Mouse (Mus musculus): ENCODE results near the gene Rhno1. TPM values are rescaled to one million over a fixed set of nuclear protein-coding genes. Genes with fewer than 3 reads are reported as not detected.
A peak's percentile ranks its signal among the peaks of the same experiment; 100 is the strongest.

Gene Rhno1
- 53.4 and 54.9 TPM in 2 replicates for polyA plus RNA-seq (2015; fragmentation: Nextera tagmentation; extraction: Ambion mirVana)

GRCm38 (mm10) chr6:128362381-128363006 lies at the start of gene Rhno1, which contains the start of gene Foxm1:
Gene Rhno1, minus strand, starts transcription at chr6:128362911.
Gene Foxm1, plus strand, starts transcription at chr6:128362967.
- no peaks in the 10 kb centered on the region for H3K9me3 ChIP-seq (replicated peaks)
- H3K36me3 ChIP-seq (replicated peaks) = peaks cover 50% of the 10 kb centered on the region
- no peaks in the 10 kb centered on the region for H3K27me3 ChIP-seq
- peak within 1 kb of the TSS; percentile 95 for H3K27ac ChIP-seq (replicated peaks)
- H3K4me2 ChIP-seq = peak within 1 kb of the TSS; percentile 80
- under 1% methylated on average over 75 of the region's 76 CpGs for WGBS (ENCODE audit: insufficient replicate concordance)
- ATAC-seq (ENCODE audit: insufficient read depth) = peak; percentile 91
- H3K4me3 ChIP-seq (replicated peaks) = peak within 1 kb of the TSS; percentile 100
- peak within 1 kb of the TSS; percentile 97 for H3K9ac ChIP-seq
- peaks cover 54% of the 10 kb centered on the region for H3K4me1 ChIP-seq (replicated peaks)

GRCm38 (mm10) chr6:128411115-128411514 lies 48.4 kb upstream of the Rhno1 start:
- Histone ChIP-seq H3K9ac (no peak overlapping the region), H3K36me3 (replicated peaks) (peaks cover 68% of the 10 kb centered on the region), H3K4me2 (no peak overlapping the region), H3K27me3 (no peaks in the 10 kb centered on the region), H3K4me3 (replicated peaks) (no peak overlapping the region), H3K27ac (replicated peaks) (no peak overlapping the region), H3K4me1 (replicated peaks) (no peaks in the 10 kb centered on the region), H3K9me3 (replicated peaks) (no peaks in the 10 kb centered on the region)
- no peak for ATAC-seq (ENCODE audit: insufficient read depth)
- WGBS (ENCODE audit: insufficient replicate concordance) = 11% methylated on average over 3 of the region's 3 CpGs

GRCm38 (mm10) chr6:128410305-128410704 lies 47.6 kb upstream of the Rhno1 start:
- Histone ChIP-seq H3K4me1 (replicated peaks) (no peaks in the 10 kb centered on the region), H3K36me3 (replicated peaks) (peaks cover 64% of the 10 kb centered on the region)

GRCm38 (mm10) chr6:128408544-128409125 lies 45.9 kb upstream of the Rhno1 start:
- no peak overlapping the region for H3K27ac ChIP-seq (replicated peaks)
- no peak overlapping the region for H3K4me3 ChIP-seq (replicated peaks)
- H3K4me1 ChIP-seq (replicated peaks) = no peaks in the 10 kb centered on the region
- peaks cover 56% of the 10 kb centered on the region for H3K36me3 ChIP-seq (replicated peaks)
- no peak overlapping the region for H3K4me2 ChIP-seq
- no peak overlapping the region for H3K9ac ChIP-seq
- ATAC-seq (ENCODE audit: insufficient read depth) = no peak
- H3K9me3 ChIP-seq (replicated peaks) = no peaks in the 10 kb centered on the region
- whole genome bisulfite sequencing (ENCODE audit: insufficient replicate concordance) = 72% methylated on average over 7 of the region's 7 CpGs
- no peaks in the 10 kb centered on the region for H3K27me3 ChIP-seq

More at GRCm38 (mm10) chr6:128410305-128410704, 47.6 kb upstream of the Rhno1 start:
- no peak overlapping the region for H3K4me3 ChIP-seq (replicated peaks)
- no peak overlapping the region for H3K27ac ChIP-seq (replicated peaks)
- 81% methylated on average over 13 of the region's 13 CpGs for WGBS (ENCODE audit: insufficient replicate concordance)
- no peak overlapping the region for H3K4me2 ChIP-seq
- no peaks in the 10 kb centered on the region for H3K9me3 ChIP-seq (replicated peaks)
- H3K27me3 ChIP-seq = no peaks in the 10 kb centered on the region
- no peak for ATAC-seq (ENCODE audit: insufficient read depth)
- H3K9ac ChIP-seq = no peak overlapping the region

- no peaks in the 10 kb centered on the region for H3K4me1 ChIP-seq (replicated peaks)
- no peak overlapping the region for H3K9ac ChIP-seq
- H3K36me3 ChIP-seq (replicated peaks) = peaks cover 24% of the 10 kb centered on the region
- no peak overlapping the region for H3K27ac ChIP-seq (replicated peaks)
- ATAC-seq (ENCODE audit: insufficient read depth) = no peak
- H3K9me3 ChIP-seq (replicated peaks) = no peaks in the 10 kb centered on the region
- no peak overlapping the region for H3K4me2 ChIP-seq
- no peak overlapping the region for H3K4me3 ChIP-seq (replicated peaks)
- WGBS (ENCODE audit: insufficient replicate concordance) = 64% methylated on average over 5 of the region's 5 CpGs
- no peaks in the 10 kb centered on the region for H3K27me3 ChIP-seq
These were observed 42.0 kb upstream of the Rhno1 start for GRCm38 (mm10) chr6:128404708-128405107.

- Histone ChIP-seq H3K36me3 (replicated peaks) (no peaks in the 10 kb centered on the region), H3K9ac (no peak overlapping the region), H3K27ac (replicated peaks) (no peak overlapping the region), H3K4me3 (replicated peaks) (peak overlapping the region; percentile 10; the same call in 1 of the 2 replicates), H3K4me2 (peak overlapping the region; percentile 33), H3K4me1 (replicated peaks) (no peaks in the 10 kb centered on the region; the same call in 1 of the 2 replicates), H3K9me3 (replicated peaks) (no peaks in the 10 kb centered on the region), H3K27me3 (no peaks in the 10 kb centered on the region)
- WGBS (ENCODE audit: insufficient replicate concordance) = 52% methylated on average over 21 of the region's 21 CpGs
- no peak for ATAC-seq (ENCODE audit: insufficient read depth)
These were observed 36.9 kb upstream of the Rhno1 start for GRCm38 (mm10) chr6:128399421-128400185.

GRCm38 (mm10) chr6:128398996-128399395 lies 36.3 kb upstream of the Rhno1 start, which contains the start of gene Nrip2:
Gene Nrip2, plus strand, starts transcription at chr6:128399296.
- H3K9me3 ChIP-seq (replicated peaks) = no peaks in the 10 kb centered on the region
- no peak for ATAC-seq (ENCODE audit: insufficient read depth)
- peak within 1 kb of the TSS; percentile 33 for H3K4me2 ChIP-seq
- H3K9ac ChIP-seq = no peak within 1 kb of the TSS
- H3K4me1 ChIP-seq (replicated peaks) = no peaks in the 10 kb centered on the region; the same call in 1 of the 2 replicates
- 62% methylated on average over 3 of the region's 3 CpGs for WGBS (ENCODE audit: insufficient replicate concordance)
- peak within 1 kb of the TSS; percentile 39 for H3K27ac ChIP-seq (replicated peaks)
- peak within 1 kb of the TSS; percentile 10; the same call in 1 of the 2 replicates for H3K4me3 ChIP-seq (replicated peaks)
- H3K36me3 ChIP-seq (replicated peaks) = no peaks in the 10 kb centered on the region
- H3K27me3 ChIP-seq = no peaks in the 10 kb centered on the region

GRCm38 (mm10) chr6:128397574-128398261 lies 35.0 kb upstream of the Rhno1 start:
- Histone ChIP-seq H3K9me3 (replicated peaks) (no peaks in the 10 kb centered on the region), H3K9ac (no peak overlapping the region), H3K27ac (replicated peaks) (peak overlapping the region; percentile 39), H3K4me2 (peak overlapping the region; percentile 18), H3K4me1 (replicated peaks) (no peaks in the 10 kb centered on the region; the same call in 1 of the 2 replicates), H3K27me3 (no peaks in the 10 kb centered on the region), H3K4me3 (replicated peaks) (no peak overlapping the region), H3K36me3 (replicated peaks) (no peaks in the 10 kb centered on the region)
- ATAC-seq (ENCODE audit: insufficient read depth) = peak; percentile 70
- WGBS (ENCODE audit: insufficient replicate concordance) = 44% methylated on average over 7 of the region's 7 CpGs

GRCm38 (mm10) chr6:128390683-128391082 lies 28.0 kb upstream of the Rhno1 start:
- H3K4me3 ChIP-seq (replicated peaks) = no peak overlapping the region
- H3K9me3 ChIP-seq (replicated peaks) = no peaks in the 10 kb centered on the region
- no peaks in the 10 kb centered on the region for H3K4me1 ChIP-seq (replicated peaks)
- 17% methylated on average over 1 of the region's 1 CpGs for WGBS (ENCODE audit: insufficient replicate concordance)
- H3K27me3 ChIP-seq = no peaks in the 10 kb centered on the region
- no peak overlapping the region for H3K27ac ChIP-seq (replicated peaks)
- no peak overlapping the region for H3K9ac ChIP-seq
- no peaks in the 10 kb centered on the region for H3K36me3 ChIP-seq (replicated peaks)
- no peak overlapping the region for H3K4me2 ChIP-seq
- no peak for ATAC-seq (ENCODE audit: insufficient read depth)

- Histone ChIP-seq H3K4me1 (replicated peaks) (no peaks in the 10 kb centered on the region), H3K4me2 (no peak overlapping the region), H3K36me3 (replicated peaks) (no peaks in the 10 kb centered on the region), H3K9ac (no peak overlapping the region), H3K4me3 (replicated peaks) (no peak overlapping the region), H3K9me3 (replicated peaks) (no peaks in the 10 kb centered on the region), H3K27me3 (no peaks in the 10 kb centered on the region), H3K27ac (replicated peaks) (no peak overlapping the region)
- ATAC-seq (ENCODE audit: insufficient read depth) = no peak
- 38% methylated on average over 1 of the region's 1 CpGs for WGBS (ENCODE audit: insufficient replicate concordance)
These were observed 26.5 kb upstream of the Rhno1 start for GRCm38 (mm10) chr6:128389185-128389584.
